ENCODE assay signal across 17 mouse cellular contexts in genomic region chr13:97270723-97271122, GRCm38 (mm10).
"Had no signal": no experiment of that assay in that cellular context is flagged by ENCODE, and none has a peak within 500 bp of the region (broad histone marks: within the 10 kb centered on the region; RNA-seq: fewer than 3 reads in every experiment).

No protein-coding gene starts in this region.

- H3K4me3 ChIP-seq: liver, embryonic 13.5 days; liver, embryonic 15.5 days; lung, embryonic 15.5 days; megakaryocyte, embryonic 14.5 days; midbrain, embryonic 13.5 days; midbrain, embryonic 15.5 days; neural tube, embryonic 12.5 days; stomach, embryonic 15.5 days had no signal

- DNase-seq: liver, embryonic 13.5 days; liver, postnatal 0 days; lung, adult 2 months; lung, postnatal 14 days; lung, postnatal 36 days; right cerebral cortex, postnatal 14 days had no signal

- ATAC-seq: liver, postnatal 0 days; lung, postnatal 0 days; midbrain, embryonic 13.5 days; midbrain, embryonic 15.5 days had no signal

- H3K27ac ChIP-seq: liver, embryonic 13.5 days; liver, embryonic 15.5 days; lung, embryonic 15.5 days; macrophage; midbrain, embryonic 13.5 days; midbrain, embryonic 15.5 days; neural tube, embryonic 12.5 days; stomach, embryonic 15.5 days; stomach, postnatal 0 days had no signal

- H3K27me3 ChIP-seq: liver, embryonic 13.5 days; liver, embryonic 15.5 days; lung, embryonic 15.5 days; midbrain, embryonic 13.5 days; midbrain, embryonic 15.5 days; neural tube, embryonic 12.5 days; stomach, embryonic 15.5 days had no signal

- H3K9me3 ChIP-seq: liver, embryonic 13.5 days; liver, embryonic 15.5 days; lung, embryonic 15.5 days; midbrain, embryonic 13.5 days; midbrain, embryonic 15.5 days; stomach, embryonic 15.5 days had no signal

- H3K36me3 ChIP-seq: liver, embryonic 13.5 days; liver, embryonic 15.5 days; lung, embryonic 15.5 days; midbrain, embryonic 13.5 days; midbrain, embryonic 15.5 days; neural tube, embryonic 12.5 days; stomach, embryonic 15.5 days had no signal

- H3K4me1 ChIP-seq: liver, embryonic 13.5 days; liver, embryonic 15.5 days; lung, embryonic 15.5 days; megakaryocyte, embryonic 14.5 days; midbrain, embryonic 13.5 days; midbrain, embryonic 15.5 days; neural tube, embryonic 12.5 days; stomach, embryonic 15.5 days had no signal

- H3K4me2 ChIP-seq: liver, embryonic 13.5 days; liver, embryonic 15.5 days; lung, embryonic 15.5 days; midbrain, embryonic 11.5 days; midbrain, embryonic 13.5 days; midbrain, embryonic 15.5 days; neural tube, embryonic 12.5 days; stomach, embryonic 15.5 days had no signal

- H3K9ac ChIP-seq: liver, embryonic 13.5 days; liver, embryonic 15.5 days; liver, postnatal 0 days; lung, embryonic 15.5 days; midbrain, embryonic 13.5 days; midbrain, embryonic 15.5 days; neural tube, embryonic 12.5 days; stomach, embryonic 15.5 days had no signal
